Mouse (Mus musculus): ENCODE data around the gene Prkcz.
"Not testable (repeated sequence)": the region's sequence is repeated elsewhere in the genome, so short reads cannot be mapped to it uniquely, and the experiment has no call there.

The Prkcz gene

GRCm38 (mm10) chr4:155280768-155281121 is 80.4 kb downstream of the Prkcz start:
- DNase-seq, result no peak

- no peak for DNase-seq
These were observed 81.0 kb downstream of the Prkcz start for GRCm38 (mm10) chr4:155279926-155280767.

- DNase-seq, result no peak
These were observed 82.1 kb downstream of the Prkcz start for GRCm38 (mm10) chr4:155279054-155279453.

- no peak for DNase-seq
These were observed 83.2 kb downstream of the Prkcz start for GRCm38 (mm10) chr4:155277963-155278362.

DNA sequence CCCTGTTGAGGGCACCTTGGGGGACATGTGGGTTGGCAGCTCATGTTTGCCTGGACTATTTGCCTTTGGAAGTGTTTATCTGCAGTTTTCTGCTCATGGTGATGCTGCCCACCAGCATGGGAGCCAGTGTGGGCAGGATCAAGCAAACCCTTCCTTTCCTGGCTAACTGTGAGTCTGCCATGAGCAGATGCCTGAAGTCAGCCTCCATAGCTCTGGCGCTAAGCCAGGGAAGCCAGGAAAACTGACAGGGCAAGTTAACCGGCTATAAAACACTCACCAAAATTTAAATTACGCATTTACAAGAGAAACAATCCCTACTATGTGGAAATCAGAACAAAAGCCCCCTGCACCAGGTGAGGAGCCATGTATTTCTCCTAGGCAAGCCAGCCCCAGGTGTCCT is 86.3 kb downstream of the Prkcz start:
- DNase-seq, result no peak

DNA sequence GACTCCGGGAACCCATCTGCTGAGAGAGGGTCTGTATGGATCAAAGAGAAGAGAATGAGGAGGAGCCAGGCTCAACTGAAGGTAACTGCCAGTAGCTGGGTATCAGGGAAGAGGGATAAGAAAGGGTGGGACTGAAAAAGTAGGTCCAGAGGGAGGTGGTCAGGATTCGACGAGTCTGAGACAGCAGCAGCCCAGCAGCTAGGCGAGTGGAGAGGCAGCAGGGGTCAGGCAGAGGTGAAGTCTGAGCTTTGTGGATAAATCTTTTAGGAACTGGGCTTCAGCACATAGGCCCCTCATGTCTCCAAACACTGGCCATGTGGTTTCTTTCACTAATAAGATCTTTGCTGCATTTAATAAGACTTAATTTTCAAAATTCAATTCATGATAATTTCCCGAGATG is 86.7 kb downstream of the Prkcz start:
- no peak for DNase-seq

- DNase-seq, result peak; percentile 74
These were observed 92.8 kb downstream of the Prkcz start for GRCm38 (mm10) chr4:155268382-155268781.

- no peak for DNase-seq
These were observed 93.5 kb downstream of the Prkcz start for GRCm38 (mm10) chr4:155267639-155268175.

DNA sequence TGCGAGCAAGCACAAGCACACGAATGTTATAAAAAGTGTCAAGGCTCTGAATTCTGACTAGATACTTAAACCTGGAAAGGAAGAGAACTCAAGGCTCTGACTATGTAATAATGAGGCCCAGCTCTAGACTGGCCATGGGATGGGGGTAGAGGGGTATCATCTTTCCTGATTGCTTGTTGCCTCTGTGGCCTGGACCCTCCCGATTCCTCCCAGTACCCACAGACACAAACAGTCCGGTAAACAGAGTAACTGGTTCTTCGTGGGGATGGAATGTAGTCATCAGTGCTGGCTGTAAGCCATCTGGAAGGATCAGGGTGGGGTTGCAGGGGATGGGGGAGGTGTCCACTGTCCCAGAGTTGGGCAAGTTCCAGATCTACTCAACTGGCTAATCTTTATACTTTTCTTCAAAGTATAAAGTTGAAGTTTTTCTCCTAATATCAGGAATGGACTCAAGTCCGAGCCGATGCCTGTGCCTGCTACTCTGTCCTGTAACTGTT is 94.1 kb downstream of the Prkcz start:
- DNase-seq, result no peak

DNA sequence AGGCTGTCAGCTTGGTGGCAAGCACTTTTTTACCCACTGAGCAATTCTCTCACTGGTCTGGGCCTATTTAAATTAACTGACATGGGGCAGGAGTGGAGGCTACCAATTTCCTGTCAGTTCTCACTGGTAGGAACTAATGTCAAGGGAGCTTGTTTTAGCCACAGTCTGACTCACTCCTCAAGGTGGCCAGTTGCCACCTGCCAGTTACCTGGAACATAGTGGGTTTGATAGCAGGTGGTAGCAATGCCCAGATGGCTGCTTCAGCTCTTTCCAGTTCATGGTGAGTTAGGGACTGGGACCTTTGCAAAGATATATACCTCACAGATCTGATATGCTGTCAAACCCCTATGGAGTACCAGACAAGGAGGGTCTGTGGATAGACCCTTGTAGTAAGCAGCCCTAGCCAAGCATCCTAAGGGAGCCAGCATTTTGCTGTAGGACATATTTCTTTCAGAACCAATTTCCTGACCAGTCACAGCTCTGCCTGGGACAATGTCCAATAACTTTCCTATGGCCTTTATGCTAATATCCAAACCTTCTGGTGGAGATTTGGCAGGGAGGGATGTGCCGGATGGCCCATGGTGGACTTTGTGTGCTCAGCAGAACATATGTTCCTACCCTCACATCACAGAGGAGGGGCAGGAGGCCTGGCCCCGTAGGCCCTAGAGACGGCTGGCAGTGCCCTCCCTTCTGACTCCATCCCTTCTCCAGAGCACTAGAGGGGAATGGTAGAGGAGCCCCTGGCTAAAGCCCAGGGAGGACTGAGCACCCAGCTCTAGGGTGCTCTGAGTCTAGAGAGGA is 96.4 kb downstream of the Prkcz start:
- DNase-seq, result peak; percentile 93

GRCm38 (mm10) chr4:155252253-155252652 is 108.9 kb downstream of the Prkcz start:
- DNase-seq, result no peak

- DNase-seq, result no peak
These were observed 110.0 kb downstream of the Prkcz start for GRCm38 (mm10) chr4:155251147-155251546.

DNA sequence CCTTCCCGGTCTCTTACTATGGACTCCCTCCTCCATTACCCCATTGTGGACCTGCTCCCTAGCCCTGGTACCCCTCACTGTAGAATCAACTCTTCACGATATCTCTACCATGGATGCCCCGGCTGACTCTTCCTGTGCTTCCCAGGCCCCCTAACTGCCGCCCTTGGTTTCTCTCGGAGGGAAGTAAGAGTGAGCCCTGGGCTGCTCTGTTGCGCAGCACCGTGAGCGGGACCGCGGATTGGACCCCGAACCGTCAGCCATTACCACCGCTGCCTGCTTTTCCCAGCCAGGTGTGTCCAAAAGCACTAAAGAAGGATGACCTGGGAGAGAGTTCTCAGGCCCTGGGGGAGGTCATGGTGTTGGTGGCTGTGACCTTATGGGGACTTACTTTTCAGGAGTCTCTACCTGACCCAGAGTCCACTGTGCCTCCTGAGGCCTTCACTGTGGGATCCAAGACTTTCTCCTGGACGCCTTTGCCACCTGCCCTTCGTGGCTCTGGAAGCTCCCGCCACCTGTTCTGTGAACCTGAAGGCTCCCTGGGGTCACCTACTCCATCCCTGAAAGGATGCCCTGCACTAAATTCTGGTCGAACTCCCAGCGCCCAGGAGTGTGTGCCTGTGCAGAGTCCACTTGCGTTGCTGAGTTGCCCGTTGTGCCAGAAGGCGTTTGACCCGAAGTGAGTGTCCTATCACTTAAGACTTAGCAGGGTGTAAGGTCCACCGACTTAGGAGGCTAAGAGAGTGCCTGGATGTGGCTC is 110.6 kb downstream of the Prkcz start:
- peak; percentile 68 for DNase-seq

GRCm38 (mm10) chr4:155249648-155250351 is 111.4 kb downstream of the Prkcz start, which contains the start of gene Faap20:
Gene Faap20, plus strand, starts transcription at chr4:155249802.
- peak; percentile 86 for DNase-seq

- DNase-seq, result peak; percentile 95
These were observed 111.9 kb downstream of the Prkcz start for GRCm38 (mm10) chr4:155249257-155249647.

DNA sequence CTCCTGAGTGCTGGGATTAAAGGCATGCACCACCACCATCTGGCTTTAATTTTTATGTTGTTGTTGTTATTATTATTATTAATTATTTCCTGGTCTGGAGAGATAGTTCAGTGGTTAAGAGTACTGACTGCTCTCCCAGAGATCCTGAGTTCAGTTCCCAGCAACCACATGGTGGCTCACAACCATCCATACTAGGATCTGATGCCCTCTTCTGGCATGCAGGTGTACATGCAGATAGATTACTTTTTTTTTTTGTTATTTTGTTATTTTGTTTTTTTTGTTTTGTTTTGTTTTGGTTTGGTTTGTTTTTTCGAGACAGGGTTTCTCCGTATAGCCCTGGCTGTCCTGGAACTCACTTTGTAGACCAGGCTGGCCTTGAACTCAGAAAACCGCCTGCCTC is 113.1 kb downstream of the Prkcz start:
- DNase-seq, result not testable (repeated sequence)

- peak; percentile 79 for DNase-seq
These were observed 114.5 kb downstream of the Prkcz start for GRCm38 (mm10) chr4:155246691-155247105.

DNA sequence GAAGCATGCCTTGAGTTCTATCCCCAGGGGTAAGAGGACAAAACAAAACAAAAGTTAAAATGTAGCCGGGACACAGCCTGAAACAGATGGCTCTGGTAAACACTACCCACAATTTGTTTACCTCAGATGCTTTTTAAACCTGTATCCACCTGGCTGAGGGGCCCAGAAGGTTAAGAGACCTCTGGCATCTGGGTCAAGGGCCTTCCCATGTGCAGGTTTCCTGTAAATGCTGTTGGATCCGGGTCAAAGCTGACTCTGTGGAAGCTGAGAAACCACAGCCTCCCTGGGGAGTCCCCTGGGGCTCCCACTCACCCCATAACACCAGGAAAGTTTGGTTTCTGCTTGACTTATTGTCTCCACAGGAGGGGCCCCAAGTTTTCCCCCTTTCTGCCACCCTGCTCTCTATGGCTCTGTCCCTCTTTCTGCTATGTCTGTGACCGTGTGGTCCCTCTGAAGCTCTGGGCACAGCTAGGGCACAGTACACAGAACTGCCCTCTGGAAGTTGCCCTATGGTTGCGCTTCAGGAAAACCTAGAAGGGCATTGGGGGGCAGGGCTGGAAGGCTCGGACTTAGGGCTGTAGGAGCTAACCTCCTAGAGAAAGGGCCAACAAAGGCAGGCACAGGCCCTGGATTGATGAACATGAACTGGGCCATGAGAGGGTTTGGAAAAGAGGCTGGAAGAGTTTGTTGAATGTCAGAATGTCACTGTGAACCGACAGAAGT is 115.2 kb downstream of the Prkcz start:
- no peak for DNase-seq

DNA sequence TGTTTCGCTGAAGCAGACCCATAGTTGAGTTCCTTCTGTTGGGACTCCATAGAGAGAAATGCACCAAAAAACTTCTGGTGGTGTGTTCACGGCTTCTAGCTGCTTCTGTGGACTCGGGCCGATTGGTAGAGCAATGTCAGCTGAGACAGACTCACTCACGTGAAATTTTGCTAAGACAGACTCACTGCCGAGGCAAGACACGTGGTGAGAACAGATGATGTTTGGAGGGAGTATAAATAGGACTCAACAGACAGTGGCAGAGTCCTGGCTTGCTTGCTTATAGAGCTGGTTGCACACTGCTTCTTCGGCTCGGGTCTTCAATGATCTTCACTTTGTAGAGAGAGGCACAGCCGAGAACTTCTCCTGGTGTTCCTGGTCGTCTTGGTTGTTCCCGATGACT is 117.9 kb downstream of the Prkcz start:
- no peak for DNase-seq

DNA sequence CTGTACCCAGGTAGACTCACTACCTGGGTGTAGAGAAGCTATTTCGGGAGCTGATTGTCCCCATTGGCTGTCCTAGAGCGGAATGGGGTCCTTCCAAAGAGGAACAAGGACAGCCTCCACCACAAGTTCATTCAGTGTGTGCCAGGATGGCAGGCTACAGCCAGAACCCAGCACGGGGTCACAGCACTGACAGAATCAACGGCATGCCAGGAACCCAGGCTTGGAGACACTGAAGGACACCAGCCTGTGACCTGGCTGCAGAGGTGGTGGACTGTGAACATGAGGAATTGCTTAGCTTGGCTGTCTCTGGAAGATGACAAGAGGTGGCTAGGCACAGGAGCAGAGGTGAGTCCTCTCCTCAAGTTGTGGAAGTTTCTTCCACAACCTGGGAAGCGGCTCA is 118.9 kb downstream of the Prkcz start:
- DNase-seq, result no peak

GRCm38 (mm10) chr4:155241789-155242188 is 119.4 kb downstream of the Prkcz start:
- DNase-seq, result peak; percentile 86

All from cerebellum, adult 8-10 months (tissue).